Mouse (Mus musculus) layer of hippocampus, postnatal 10 days (tissue): ENCODE data around the gene Ubl7. TPM values are rescaled to one million over a fixed set of nuclear protein-coding genes. Genes with fewer than 3 reads are reported as not detected.
"Not testable (repeated sequence)": the region's sequence is repeated elsewhere in the genome, so short reads cannot be mapped to it uniquely, and the experiment has no call there.

Experiments
- DNase-seq, 2 experiments: peaks; one replicate each; pipeline ENCODE4 v3.0.0; 2021; ENCODE audit warnings: low spot score in 2 of 2
- long read RNA-seq: library from polyadenylated mRNA; stranded (forward); transcript quantifications from one replicate; pipeline ENCODE4 v2.0.0, GENCODE M21; 2023
- total RNA-seq, 2 experiments: library from RNA; stranded (reverse); gene quantifications; 2 replicates each; pipeline ENCODE4 v1.2.3; 2021

Ubl7 gene
- total RNA-seq: 10 to 100 TPM; 95.3 to 98.4 TPM
- long read RNA-seq, transcript Ubl7-201 (11 exons, 1,364 nt): major isoform, 74 of 186 reads
- long read RNA-seq, transcript Ubl7-209 (11 exons, 1,319 nt): minor isoform, 34 of 186 reads
- long read RNA-seq, partial matches to known transcripts: 46 of 186 reads
- long read RNA-seq, other reads (novel, unspliced or antisense): 31 of 186 reads

GRCm38 (mm10) chr9:57910254-57911160 lies at the start of gene Ubl7:
Ubl7 (plus strand) TSS chr9:57910979.
- peak; percentile 85 to 89 for DNase-seq

GRCm38 (mm10) chr9:57861951-57862471 lies 48.8 kb upstream of the Ubl7 start:
- peak; percentile 64 to 77 for DNase-seq

GRCm38 (mm10) chr9:57864336-57864735 lies 46.4 kb upstream of the Ubl7 start:
- no peak for DNase-seq

GRCm38 (mm10) chr9:57866530-57866929 lies 44.2 kb upstream of the Ubl7 start:
- no peak for DNase-seq

- no peak for DNase-seq
These were observed 43.5 kb upstream of the Ubl7 start for GRCm38 (mm10) chr9:57867236-57867635.

GRCm38 (mm10) chr9:57867880-57868279 lies 42.9 kb upstream of the Ubl7 start:
- DNase-seq: no peak

- DNase-seq: no peak
These were observed 42.0 kb upstream of the Ubl7 start for GRCm38 (mm10) chr9:57868767-57869166.

- DNase-seq: no peak
These were observed 40.4 kb upstream of the Ubl7 start for GRCm38 (mm10) chr9:57870273-57870816.

GRCm38 (mm10) chr9:57874134-57874533 lies 36.6 kb upstream of the Ubl7 start:
- no peak for DNase-seq

GRCm38 (mm10) chr9:57874994-57875393 lies 35.8 kb upstream of the Ubl7 start:
- no peak for DNase-seq

- DNase-seq: no peak
These were observed 31.6 kb upstream of the Ubl7 start for GRCm38 (mm10) chr9:57879213-57879612.

- DNase-seq: no peak
These were observed 30.5 kb upstream of the Ubl7 start for GRCm38 (mm10) chr9:57880278-57880677.

GRCm38 (mm10) chr9:57881781-57882180 lies 29.0 kb upstream of the Ubl7 start:
- not testable (repeated sequence) for DNase-seq

- DNase-seq: no peak
These were observed 27.4 kb upstream of the Ubl7 start for GRCm38 (mm10) chr9:57883413-57883812.

- DNase-seq: no peak
These were observed 22.7 kb upstream of the Ubl7 start for GRCm38 (mm10) chr9:57888119-57888518.

- no peak for DNase-seq
These were observed 10.3 kb upstream of the Ubl7 start for GRCm38 (mm10) chr9:57900478-57900877.

- DNase-seq: peak; percentile 30 to 33
These were observed 9.6 kb upstream of the Ubl7 start for GRCm38 (mm10) chr9:57901197-57901596.

GRCm38 (mm10) chr9:57901601-57902000 lies 9.2 kb upstream of the Ubl7 start:
- no peak for DNase-seq

- no peak for DNase-seq
These were observed 8.6 kb upstream of the Ubl7 start for GRCm38 (mm10) chr9:57902132-57902531.

- DNase-seq: no peak
These were observed 7.1 kb upstream of the Ubl7 start for GRCm38 (mm10) chr9:57903589-57904249.

- no peak for DNase-seq
These were observed 6.5 kb upstream of the Ubl7 start for GRCm38 (mm10) chr9:57904250-57904644.
